Mouse (Mus musculus) spleen, adult 2 months (tissue): Measurements from ENCODE around the gene Stkld1.

Experiments used
- CTCF ChIP-seq: fragments of 200-500 bp; IDR thresholded peaks from 2 replicates; pipeline ENCODE4 v1.5.1; 2011; ENCODE audit warnings: mild to moderate bottlenecking, inconsistent platforms; ENCODE audit not compliant: insufficient read depth, insufficient read length, insufficient replicate concordance; ENCODE audit errors: extremely low read depth
- POLR2A ChIP-seq: fragments of 200-500 bp; IDR thresholded peaks from 2 replicates; pipeline ENCODE4 v1.6.1; 2011; ENCODE audit warnings: low read depth, low read length, inconsistent platforms

GRCm38 (mm10) chr2:26895898-26896297 lies 37.9 kb upstream of the Stkld1 start:
- TF ChIP-seq CTCF (no peak), POLR2A (no peak)
